Mouse (Mus musculus) regulatory T cell (primary cell): ENCODE results near the gene Fads2.
"Not testable (repeated sequence)": the region's sequence is repeated elsewhere in the genome, so short reads cannot be mapped to it uniquely, and the experiment has no call there.

Source experiments
- in situ Hi-C: fragments of 300-600 bp; cut with MboI, MseI; formaldehyde crosslinking; loops from one replicate; pipeline ENCODE4 v1.15.1; 2025; ENCODE audit warnings: high pct_unique_total_duplicates

Fads2 gene

GRCm38 (mm10) chr19:10101341-10102053, at the start of gene Fads2:
Gene Fads2 (minus strand): TSS chr19:10101746.
- in situ Hi-C loops, result loop anchor here (5.0 to 10.0 kb wide), 2 partner anchors 106 to 1893 kb away; no protein-coding TSS in a partner anchor

DNA sequence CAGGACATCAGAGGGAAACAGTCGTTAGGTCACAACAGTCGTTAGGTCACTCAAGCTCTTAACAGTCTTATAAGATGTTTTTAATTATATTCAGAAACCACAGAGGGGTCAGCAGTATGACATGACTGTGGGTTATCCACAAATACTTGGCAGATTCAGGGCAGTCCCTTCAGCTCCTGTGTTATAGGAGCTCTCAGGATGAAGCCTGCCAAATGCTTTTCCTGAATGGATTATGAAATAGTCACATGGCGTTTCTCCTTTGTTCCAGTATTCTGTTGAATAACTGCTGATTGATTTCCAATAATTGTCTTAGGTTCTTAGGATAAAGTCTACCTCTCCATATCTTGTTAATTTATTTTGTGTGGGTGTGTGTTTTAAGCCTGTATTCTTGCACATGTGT, 47.6 kb upstream of the Fads2 start:
- in situ Hi-C loops, result no loop called here

DNA sequence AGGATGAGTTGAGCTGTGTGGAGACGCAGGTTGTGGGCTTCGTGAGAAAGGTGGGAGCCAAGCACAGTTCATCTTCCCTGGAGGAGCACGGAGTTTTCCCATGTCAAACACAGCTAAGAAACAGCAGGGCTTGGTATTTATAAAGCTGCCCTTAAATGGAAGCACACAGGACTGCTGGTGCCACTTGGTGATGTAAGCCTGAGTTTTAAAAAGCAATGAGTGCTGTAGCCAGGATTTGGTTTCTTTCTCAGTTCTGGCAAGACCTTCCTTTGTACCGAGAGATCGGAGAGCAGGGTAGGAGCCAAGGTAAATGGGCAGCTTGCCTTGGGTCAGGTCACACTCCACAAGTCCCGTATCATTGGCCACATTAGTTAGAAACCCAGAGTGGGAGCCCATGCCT, 47.0 kb upstream of the Fads2 start:
- in situ Hi-C loops, result no loop called here

DNA sequence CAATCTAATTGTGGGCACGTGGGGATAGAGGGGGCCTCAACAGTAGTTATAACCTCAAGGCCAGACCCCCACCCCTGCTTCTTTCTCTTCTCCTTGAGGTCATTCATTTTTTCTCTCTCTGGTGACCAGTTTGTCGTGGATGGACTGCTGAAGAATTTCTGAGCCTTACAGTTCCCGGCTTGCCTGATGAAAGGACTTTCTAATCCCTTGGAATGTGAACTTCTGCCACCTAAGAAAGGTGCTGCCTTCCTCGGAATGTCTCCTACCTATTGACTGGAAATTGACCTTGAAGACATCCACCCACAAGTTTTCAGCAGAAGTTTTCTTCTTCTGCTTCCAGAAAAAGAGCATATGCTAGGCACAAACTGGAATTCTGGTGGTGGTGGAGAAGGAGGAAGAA, 42.9 kb upstream of the Fads2 start:
- in situ Hi-C loops, result no loop called here

DNA sequence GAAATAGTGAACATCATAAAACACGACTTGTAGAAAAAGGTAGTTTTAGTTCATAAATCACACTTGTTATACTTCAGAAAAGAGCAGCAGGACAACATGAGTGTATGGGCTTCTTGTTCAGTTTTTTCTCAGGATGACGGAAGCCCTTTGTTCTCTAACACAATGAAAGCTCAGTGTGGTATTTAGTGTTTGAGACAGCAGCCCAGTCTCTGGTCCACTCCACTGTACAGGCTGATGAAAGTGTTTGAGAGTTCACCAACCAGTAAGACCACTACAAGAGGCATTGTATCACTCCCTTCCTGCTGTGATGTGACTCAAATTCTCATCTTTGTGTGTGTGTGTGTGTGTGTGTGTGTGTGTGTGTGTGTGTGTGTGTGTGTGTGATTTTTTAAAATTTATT, 42.1 kb upstream of the Fads2 start:
- in situ Hi-C loops, result no loop called here

DNA sequence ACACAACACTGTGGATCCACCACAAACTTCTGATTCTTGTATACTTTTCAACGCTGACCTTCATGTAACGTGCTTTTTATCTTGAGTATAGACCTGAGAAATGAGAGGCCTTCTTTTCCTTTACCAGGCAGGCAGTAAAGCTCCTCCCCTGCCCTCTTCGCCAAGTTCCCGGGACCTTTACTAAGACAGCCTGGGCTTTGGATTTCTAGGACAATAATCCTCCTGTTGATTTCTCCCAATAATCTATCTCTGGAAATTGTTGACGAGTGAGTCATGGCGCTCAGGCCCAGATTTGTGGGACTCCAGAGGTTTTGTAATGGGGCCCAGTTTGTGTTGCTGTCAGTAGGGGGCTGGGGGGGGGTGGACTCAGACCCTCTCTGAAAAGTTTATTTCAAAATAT, 38.2 kb upstream of the Fads2 start:
- in situ Hi-C loops, result no loop called here

- in situ Hi-C loops, result no loop called here
These were observed 35.9 kb upstream of the Fads2 start for GRCm38 (mm10) chr19:10137423-10137822.

DNA sequence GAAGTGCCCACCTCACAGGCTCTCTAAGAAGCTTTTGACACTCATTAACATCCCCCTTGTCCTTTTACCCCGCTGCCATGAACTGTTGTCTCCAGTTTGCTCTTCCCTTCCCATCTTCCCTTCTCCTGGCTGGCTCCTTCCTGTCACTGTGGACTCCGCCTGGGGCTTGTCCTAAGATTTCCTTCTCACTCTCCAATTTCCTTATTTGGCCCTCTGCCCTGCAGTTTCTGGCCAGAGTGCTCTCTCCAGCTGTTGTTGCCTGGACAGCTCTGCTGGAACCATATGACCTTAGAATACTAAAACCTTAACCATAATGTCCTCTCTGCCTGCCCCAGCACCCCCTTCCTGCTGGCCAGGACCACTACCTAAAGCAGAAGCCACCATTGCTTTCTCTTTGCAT, 33.1 kb upstream of the Fads2 start:
- in situ Hi-C loops, result no loop called here

- in situ Hi-C loops, result not testable (repeated sequence)
These were observed 28.0 kb upstream of the Fads2 start for GRCm38 (mm10) chr19:10129547-10129946.

GRCm38 (mm10) chr19:10126479-10127250, 25.1 kb upstream of the Fads2 start:
- in situ Hi-C loops, result no loop called here

DNA sequence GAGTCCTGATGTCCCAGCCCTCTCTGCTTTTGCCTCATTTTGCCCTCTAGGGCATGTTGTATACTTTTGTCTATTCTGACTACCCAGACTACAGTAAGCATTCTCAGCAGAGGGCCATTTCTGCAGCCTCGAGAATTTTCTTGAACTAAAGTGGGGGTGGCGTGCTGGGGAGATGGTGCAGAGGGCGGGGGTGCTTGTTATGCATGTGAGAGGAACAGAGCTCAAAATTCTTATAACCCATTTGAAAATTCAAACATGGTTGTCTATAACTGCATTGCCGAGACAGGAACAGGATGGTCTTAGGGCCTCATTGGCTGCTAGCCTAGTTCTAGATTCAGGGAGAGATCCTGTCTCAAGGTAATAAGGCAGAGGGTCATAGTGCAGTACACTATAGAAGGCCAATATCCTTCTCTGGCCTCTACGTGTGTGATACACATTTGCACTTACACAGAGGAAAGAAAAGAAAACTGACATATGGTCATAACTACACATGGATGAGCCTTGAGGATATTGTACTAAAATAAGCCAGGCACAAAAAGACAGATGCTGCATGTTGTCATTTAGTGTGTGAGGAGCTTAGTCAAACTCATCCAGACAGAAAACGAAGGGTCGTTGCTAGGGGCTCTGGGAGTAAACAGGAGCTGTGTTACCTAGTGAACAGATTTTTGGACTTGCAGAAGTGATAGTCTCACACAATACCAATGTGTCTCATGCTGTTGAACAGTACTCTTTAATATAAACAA, 22.5 kb upstream of the Fads2 start:
- in situ Hi-C loops, result no loop called here

DNA sequence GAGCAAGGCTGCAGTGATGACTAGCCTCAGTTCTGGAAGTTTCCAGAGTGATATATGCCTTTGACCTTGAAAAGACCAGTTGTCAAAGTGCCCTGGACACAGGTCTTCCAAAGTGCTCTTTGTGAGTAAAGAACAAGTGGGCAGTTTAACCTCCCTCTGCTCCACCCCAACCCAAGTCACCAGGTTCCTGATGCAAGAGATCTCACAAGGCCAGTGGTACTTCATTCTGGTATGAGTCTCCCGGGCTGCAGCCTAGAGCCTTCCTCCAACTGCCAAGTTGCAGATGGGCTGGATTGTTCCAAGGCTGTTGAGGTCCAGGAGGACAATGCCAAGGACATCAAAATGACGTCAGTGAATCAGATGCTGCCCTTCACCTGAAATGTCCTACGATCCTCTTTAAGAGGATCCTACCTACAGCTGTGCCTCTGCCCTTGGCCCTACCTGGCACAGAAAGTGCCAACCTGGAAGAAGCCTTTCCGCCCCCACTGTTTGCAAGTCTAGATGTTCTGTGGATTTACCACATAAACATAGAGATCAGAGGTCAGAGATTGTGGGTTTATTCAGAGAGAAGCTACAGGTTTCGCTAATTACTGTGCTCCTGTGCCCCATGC, 20.6 kb upstream of the Fads2 start:
- in situ Hi-C loops, result no loop called here

- in situ Hi-C loops, result no loop called here
These were observed 15.1 kb upstream of the Fads2 start for GRCm38 (mm10) chr19:10116641-10117040.

- in situ Hi-C loops, result no loop called here
These were observed 14.0 kb upstream of the Fads2 start for GRCm38 (mm10) chr19:10115373-10116158.

GRCm38 (mm10) chr19:10112956-10113355, 11.4 kb upstream of the Fads2 start:
- in situ Hi-C loops, result no loop called here

- in situ Hi-C loops, result loop anchor here (10.0 kb wide), 1 partner anchor 1886 kb away; no protein-coding TSS in a partner anchor
These were observed 7.1 kb upstream of the Fads2 start for GRCm38 (mm10) chr19:10108666-10109065.

DNA sequence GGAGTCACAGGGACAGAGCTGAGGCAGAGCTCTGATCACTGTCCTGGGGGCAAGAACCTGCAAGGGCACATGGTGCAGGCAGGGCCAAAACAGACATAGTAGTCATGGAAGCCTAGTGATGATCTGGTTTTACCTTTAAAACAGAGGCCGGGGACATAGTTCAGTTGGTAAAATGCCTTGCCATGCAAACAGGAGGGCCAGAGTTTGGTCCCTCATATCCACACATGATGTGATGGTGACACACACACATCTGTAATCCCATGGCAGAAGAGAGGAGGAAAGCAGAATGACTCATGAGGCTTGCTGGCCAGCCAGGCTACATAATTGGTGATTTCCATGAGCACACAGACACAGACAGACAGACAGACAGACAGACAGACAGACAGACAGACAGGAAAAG, 6.6 kb upstream of the Fads2 start:
- in situ Hi-C loops, result loop anchor here (10.0 kb wide), 1 partner anchor 1887 kb away; no protein-coding TSS in a partner anchor

DNA sequence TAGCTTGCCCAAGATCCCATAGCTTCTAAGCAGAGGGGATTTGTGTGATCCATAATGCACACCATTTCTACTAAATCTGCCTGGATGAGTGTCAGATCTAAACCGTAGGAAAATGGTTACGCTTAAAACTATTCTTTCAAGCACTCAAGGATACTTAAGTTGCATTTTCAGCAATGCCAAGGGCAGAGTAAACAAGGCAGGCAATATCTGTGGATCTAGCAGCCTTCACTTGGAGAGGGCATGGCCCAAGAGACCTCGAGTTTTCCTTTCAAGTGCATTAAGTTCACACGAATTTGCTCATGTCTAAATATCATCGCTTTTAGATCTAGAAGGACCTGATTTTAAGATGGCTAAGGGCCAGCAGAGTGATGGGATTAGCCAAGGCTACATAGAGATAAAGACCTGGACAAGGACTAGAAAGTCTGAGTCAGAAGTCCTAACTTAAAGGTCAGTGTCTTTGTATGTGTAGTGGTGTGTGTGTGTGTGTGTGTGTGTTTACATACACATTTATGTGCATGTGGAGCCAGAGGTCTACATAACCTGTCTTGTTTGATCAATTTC, 5.6 kb upstream of the Fads2 start:
- in situ Hi-C loops, result loop anchor here (10.0 kb wide), 1 partner anchor 1888 kb away; no protein-coding TSS in a partner anchor

- in situ Hi-C loops, result loop anchor here (10.0 kb wide), 1 partner anchor 1888 kb away; no protein-coding TSS in a partner anchor
These were observed 5.1 kb upstream of the Fads2 start for GRCm38 (mm10) chr19:10106634-10107033.

DNA sequence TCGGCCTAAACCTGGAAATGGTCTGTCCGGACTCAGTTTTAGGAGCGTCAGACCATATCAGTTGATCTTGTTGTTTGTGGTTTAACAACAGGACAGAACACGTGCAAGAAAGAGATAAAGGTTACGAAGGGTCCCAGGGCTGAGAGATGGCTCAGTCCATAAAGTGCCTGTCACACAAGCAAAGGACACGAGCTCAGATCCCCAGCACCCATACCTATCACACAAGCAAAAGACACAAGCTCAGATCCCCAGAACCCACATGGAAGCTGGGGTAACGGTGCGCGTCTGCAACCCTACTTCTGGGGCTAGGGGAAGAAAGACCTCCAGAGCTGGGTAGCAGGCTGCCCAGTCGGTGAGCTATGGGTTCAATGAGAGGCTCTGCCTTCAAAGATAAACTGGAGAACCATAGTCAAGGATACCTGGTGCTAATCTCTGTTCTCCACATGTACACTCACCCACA, 3.5 kb upstream of the Fads2 start:
- in situ Hi-C loops, result loop anchor here (10.0 kb wide), 1 partner anchor 1890 kb away; no protein-coding TSS in a partner anchor
